Mouse (Mus musculus) C2C12 (cell line): ENCODE data around the gene Tnk2. TPM values are rescaled to one million over a fixed set of nuclear protein-coding genes. Genes with fewer than 3 reads are reported as not detected.

Source experiments
- H3K27me3 ChIP-seq: one replicate; pipeline ENCODE4 v1.6.1; 2011; ENCODE audit not compliant: control insufficient read depth, insufficient read depth, insufficient read length
- H3K36me3 ChIP-seq: one replicate; pipeline ENCODE4 v1.6.1; 2011; ENCODE audit not compliant: control insufficient read depth, insufficient read depth
- H3K4me3 ChIP-seq: one replicate; pipeline ENCODE4 v1.5.1; 2011; ENCODE audit warnings: mild to moderate bottlenecking, control low read depth; ENCODE audit not compliant: poor library complexity, insufficient read depth, severe bottlenecking
- H3K79me2 ChIP-seq: one replicate; pipeline ENCODE4 v1.6.1; 2011; ENCODE audit not compliant: control insufficient read depth, insufficient read depth
- H3K79me3 ChIP-seq: one replicate; pipeline ENCODE4 v1.6.1; 2011; ENCODE audit warnings: low read depth, control low read depth
- H3ac ChIP-seq: one replicate; pipeline ENCODE3; 2011; ENCODE audit warnings: low read depth; ENCODE audit not compliant: control insufficient read depth, insufficient read length
- CEBPB ChIP-seq: IDR thresholded peaks from one replicate; pipeline ENCODE4 v1.6.1; 2011; ENCODE audit warnings: low read depth, mild to moderate bottlenecking, control low read depth, moderate library complexity
- CTCF ChIP-seq: IDR thresholded peaks from one replicate; pipeline ENCODE4 v1.5.1; 2011; ENCODE audit not compliant: control insufficient read depth, insufficient read depth, insufficient read length
- FOSL1 ChIP-seq: IDR thresholded peaks from one replicate; pipeline ENCODE4 v1.8.0; 2011; ENCODE audit warnings: mild to moderate bottlenecking, low read length; ENCODE audit not compliant: poor library complexity, insufficient read depth, severe bottlenecking
- MAX ChIP-seq: IDR thresholded peaks from one replicate; pipeline ENCODE4 v1.6.1; 2011; ENCODE audit warnings: mild to moderate bottlenecking, control low read depth
- MYOD1 ChIP-seq: IDR thresholded peaks from one replicate; pipeline ENCODE4 v1.6.1; 2011; ENCODE audit warnings: low read depth; ENCODE audit not compliant: control insufficient read depth, insufficient read length
- MYOG ChIP-seq: IDR thresholded peaks from one replicate; pipeline ENCODE4 v1.6.1; 2011; ENCODE audit not compliant: control insufficient read depth, insufficient read length; ENCODE audit errors: extremely low read depth
- USF1 ChIP-seq: IDR thresholded peaks from one replicate; pipeline ENCODE4 v1.6.1; 2011; ENCODE audit warnings: low read depth, mild to moderate bottlenecking, control low read depth, moderate library complexity
- polyA plus RNA-seq: library from polyadenylated mRNA; unstranded; fragments of >200 nt; fragmentation: generic; extraction: Trizol; gene quantifications from one replicate; pipeline ENCODE4 v1.2.1, GENCODE M21; 2012; ENCODE audit warnings: missing spikeins

Gene Tnk2
- polyA plus RNA-seq, 1 experiment = 78.4 TPM

DNA sequence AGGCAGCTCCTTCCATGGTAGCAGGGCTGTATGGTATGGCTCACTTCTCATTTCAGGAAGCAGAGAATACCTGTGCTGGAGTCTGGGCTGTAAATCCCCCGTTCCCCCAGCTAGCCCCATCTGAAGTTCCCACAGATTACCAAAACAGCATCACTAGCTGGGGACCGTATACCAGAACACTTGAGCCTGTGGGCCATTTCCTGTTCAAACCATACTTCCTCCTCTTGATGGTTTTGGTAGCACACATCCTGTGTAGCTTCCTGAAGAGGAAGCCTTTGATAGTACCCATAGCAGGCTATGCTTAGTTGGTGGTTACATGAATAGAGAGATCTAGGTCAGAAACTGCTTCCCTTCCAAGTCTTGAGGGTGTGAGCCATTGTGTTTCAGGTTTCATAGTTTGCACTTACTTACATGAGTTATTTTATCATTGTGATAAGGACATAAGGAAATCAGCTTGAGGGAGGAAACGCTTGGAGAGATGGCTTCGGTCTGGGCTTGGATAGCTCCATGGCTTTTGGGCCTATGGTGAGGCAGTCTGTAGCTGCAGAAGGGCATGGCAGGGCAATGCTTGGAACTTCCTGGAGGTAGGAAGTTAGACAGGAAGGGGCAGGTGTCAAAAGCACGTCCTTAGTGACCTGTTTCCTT, 7.4 kb downstream of the Tnk2 start:
- H3ac ChIP-seq = no peak overlapping the region
- H3K4me3 ChIP-seq = no peak overlapping the region
- peaks cover 100% of the 10 kb centered on the region for H3K79me2 ChIP-seq
- H3K36me3 ChIP-seq = peaks cover 29% of the 10 kb centered on the region
- no peaks in the 10 kb centered on the region for H3K27me3 ChIP-seq
- H3K79me3 ChIP-seq = peaks cover 94% of the 10 kb centered on the region
- TF ChIP-seq MAX (no peak), USF1 (no peak), FOSL1 (no peak), CTCF (no peak), MYOG (no peak), MYOD1 (no peak), CEBPB (no peak)

GRCm38 (mm10) chr16:32654071-32654733, 10.5 kb downstream of the Tnk2 start:
- Histone ChIP-seq H3K27me3 (no peaks in the 10 kb centered on the region), H3K36me3 (peaks cover 23% of the 10 kb centered on the region), H3K79me3 (peaks cover 78% of the 10 kb centered on the region), H3K4me3 (no peak overlapping the region), H3K79me2 (peaks cover 99% of the 10 kb centered on the region), H3ac (no peak overlapping the region)
- TF ChIP-seq CTCF (no peak), CEBPB (no peak), MYOD1 (no peak), USF1 (no peak), FOSL1 (no peak), MYOG (no peak), MAX (no peak)

- Histone ChIP-seq H3ac (no peak overlapping the region), H3K4me3 (no peak overlapping the region), H3K36me3 (peaks cover 21% of the 10 kb centered on the region), H3K79me2 (peaks cover 96% of the 10 kb centered on the region), H3K79me3 (peaks cover 71% of the 10 kb centered on the region), H3K27me3 (no peaks in the 10 kb centered on the region)
- TF ChIP-seq CTCF (no peak), CEBPB (no peak), MYOG (no peak), MYOD1 (no peak), MAX (no peak), USF1 (no peak), FOSL1 (no peak)
Measured at GRCm38 (mm10) chr16:32655534-32655933, 11.9 kb downstream of the Tnk2 start.

- Histone ChIP-seq H3K4me3 (no peak overlapping the region), H3K79me2 (peaks cover 96% of the 10 kb centered on the region), H3ac (no peak overlapping the region), H3K36me3 (peaks cover 13% of the 10 kb centered on the region), H3K79me3 (peaks cover 70% of the 10 kb centered on the region), H3K27me3 (no peaks in the 10 kb centered on the region)
- no peak for TF ChIP-seq MAX
- TF ChIP-seq FOSL1 = no peak
- no peak for TF ChIP-seq MYOG
- no peak for TF ChIP-seq CTCF
- no peak for TF ChIP-seq USF1
- no peak for TF ChIP-seq CEBPB
- TF ChIP-seq MYOD1 = no peak
Measured at GRCm38 (mm10) chr16:32656321-32656720, 12.6 kb downstream of the Tnk2 start.

- Histone ChIP-seq H3K79me3 (peaks cover 69% of the 10 kb centered on the region), H3K4me3 (no peak overlapping the region)
Measured at GRCm38 (mm10) chr16:32656794-32657193, 13.1 kb downstream of the Tnk2 start.

More at GRCm38 (mm10) chr16:32656794-32657193, 13.1 kb downstream of the Tnk2 start:
- Histone ChIP-seq H3ac (no peak overlapping the region), H3K79me2 (peaks cover 96% of the 10 kb centered on the region), H3K27me3 (no peaks in the 10 kb centered on the region), H3K36me3 (peaks cover 9% of the 10 kb centered on the region)
- no peak for TF ChIP-seq CEBPB
- TF ChIP-seq CTCF = no peak
- no peak for TF ChIP-seq MYOG
